ENCODE assay signal across 9 mouse cellular contexts in the genomic region with DNA sequence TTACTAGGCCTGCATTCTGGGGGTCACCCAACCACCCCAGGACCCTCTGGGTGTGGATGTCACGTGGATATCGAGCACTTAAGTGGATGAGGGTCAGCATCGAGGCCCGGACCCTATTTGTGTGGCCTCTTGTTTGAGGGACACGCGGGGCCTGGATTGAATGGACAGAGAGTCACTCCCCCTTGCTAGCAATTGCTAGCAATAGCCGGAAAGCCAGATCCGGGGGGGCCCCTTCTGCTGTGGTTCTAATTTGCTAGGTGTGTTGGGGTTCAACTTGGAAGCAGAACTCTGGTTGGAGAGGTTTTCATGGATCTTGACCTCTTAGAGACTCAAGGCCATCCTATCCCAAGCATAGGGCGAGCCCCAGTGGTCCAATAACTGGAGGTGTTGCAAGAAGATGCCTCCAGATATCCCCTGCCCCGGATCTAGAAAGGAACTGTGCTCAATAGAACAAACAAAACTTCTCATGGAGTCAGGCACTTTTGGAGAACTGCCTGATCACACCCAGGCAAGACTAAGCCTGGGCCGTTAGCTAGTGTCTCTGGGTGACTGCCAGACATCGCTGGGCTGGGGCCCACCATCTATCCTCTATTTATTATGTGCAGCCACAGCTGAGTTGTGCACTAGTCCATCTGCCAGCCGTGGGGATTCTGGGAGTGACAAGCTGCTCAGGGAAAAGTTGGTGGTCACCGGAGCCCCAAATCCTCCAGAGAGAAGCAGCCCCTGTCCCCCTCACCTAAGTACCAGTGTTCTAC. TPM values are rescaled to one million over a fixed set of nuclear protein-coding genes. Genes with fewer than 3 reads are reported as not detected.
A peak's percentile ranks its signal among the peaks of the same experiment; 100 is the strongest.
DNase-seq lines count a peak whose midpoint lies in the region; ATAC-seq and TF ChIP-seq lines count a peak whose summit lies in the region.
"Had no signal": no experiment of that assay in that cellular context is flagged by ENCODE, and none has a peak within 500 bp of the region (broad histone marks: within the 10 kb centered on the region; RNA-seq: fewer than 3 reads in every experiment).

No protein-coding gene starts in this region.

- H3K4me3 ChIP-seq in left cerebral cortex, adult 2 months, result peak overlapping the region; percentile 95
- H3K4me3 ChIP-seq in cortical plate, adult 2 months (ENCODE audit: insufficient read depth, low read length), result peak overlapping the region; percentile 96
- peak overlapping the region; percentile 98 for H3K4me3 ChIP-seq in limb, embryonic 12.5 days (replicated peaks)
- H3K4me3 ChIP-seq in midbrain, embryonic 15.5 days, result peak overlapping the region; percentile 96

- no peak for TF ChIP-seq POLR2A in cortical plate, adult 2 months (IDR thresholded peaks at IDR 0.05; ENCODE audit: extremely low read depth, insufficient read depth, low read length)

- peaks cover 32% of the 10 kb centered on the region for H3K36me3 ChIP-seq in limb, embryonic 12.5 days
- H3K36me3 ChIP-seq in midbrain, embryonic 15.5 days (replicated peaks), result peaks cover 29% of the 10 kb centered on the region

- ATAC-seq in limb, embryonic 12.5 days (ENCODE audit: insufficient number of reproducible peaks, insufficient read depth, low FRiP score, low TSS enrichment, low read depth), result no peak
- ATAC-seq in midbrain, embryonic 15.5 days (replicated peaks), result peak; percentile 9; the same call in 1 of the 2 replicates

- H3K27ac ChIP-seq in left cerebral cortex, adult 2 months, result peak overlapping the region; percentile 100
- peak overlapping the region; percentile 78 for H3K27ac ChIP-seq in cortical plate, adult 2 months (ENCODE audit: insufficient read depth, low read length)
- peak overlapping the region; percentile 96 for H3K27ac ChIP-seq in limb, embryonic 12.5 days
- peak overlapping the region; percentile 100 for H3K27ac ChIP-seq in midbrain, embryonic 15.5 days

- H3K27me3 ChIP-seq in limb, embryonic 12.5 days, result no peaks in the 10 kb centered on the region
- no peaks in the 10 kb centered on the region for H3K27me3 ChIP-seq in midbrain, embryonic 15.5 days (replicated peaks)
- H3K27me3 ChIP-seq: Patski had no signal

- DNase-seq in left cerebral cortex, adult 2 months (ENCODE audit: extremely low spot score in 1 of 2, low spot score in 2 of 2), result peak; percentile 39 to 51
- DNase-seq in left cerebral cortex, adult 11 months (ENCODE audit: low spot score), result no peak
- peak; percentile 74 to 84 for DNase-seq in heart, adult 18-20 months
- peak; percentile 71 for DNase-seq in kidney, adult 18-20 months
- peak; percentile 60 for DNase-seq in testis, postnatal 14 days (ENCODE audit: low spot score)

- peaks cover 10% of the 10 kb centered on the region; the same call in 1 of the 2 replicates for H3K4me1 ChIP-seq in cortical plate, adult 2 months (ENCODE audit: control insufficient read depth, insufficient read depth, low read length)
- peaks cover 56% of the 10 kb centered on the region for H3K4me1 ChIP-seq in limb, embryonic 12.5 days (replicated peaks)
- H3K4me1 ChIP-seq in midbrain, embryonic 15.5 days, result peaks cover 44% of the 10 kb centered on the region

- H3K4me2 ChIP-seq in limb, embryonic 12.5 days, result peak overlapping the region; percentile 75
- H3K4me2 ChIP-seq in midbrain, embryonic 15.5 days, result peak overlapping the region; percentile 79

- H3K9ac ChIP-seq in limb, embryonic 12.5 days (replicated peaks), result peak overlapping the region; percentile 69
- H3K9ac ChIP-seq in midbrain, embryonic 15.5 days, result peak overlapping the region; percentile 65

- intact Hi-C loops in left cerebral cortex, adult 2 months (cut with DNase I), result no loop called here

- WGBS in limb, embryonic 12.5 days, result 39% methylated on average over 14 of the region's 14 CpGs
- 19% methylated on average over 14 of the region's 14 CpGs for WGBS in midbrain, embryonic 15.5 days

- TF ChIP-seq CTCF in left cerebral cortex, adult 2 months (IDR thresholded peaks at IDR 0.05), result no peak
- no peak for TF ChIP-seq CTCF in cortical plate, adult 2 months (IDR thresholded peaks at IDR 0.05; ENCODE audit: extremely low read depth, insufficient read depth, low read length)

- H3K9me3 ChIP-seq in limb, embryonic 12.5 days, result no peaks in the 10 kb centered on the region
- H3K9me3 ChIP-seq in midbrain, embryonic 15.5 days, result no peaks in the 10 kb centered on the region

RNA-seq across cellular contexts. Expression of gene Actb, which starts 0.7 kb away (rescaled TPM):
- 1,000 to 10,000 TPM; 2,227 to 2,233 TPM for total RNA-seq in left cerebral cortex, adult 2 months (2021)
- polyA plus RNA-seq in cortical plate, adult 2 months (2012; rRNA removed), result 2,590 and 2,602 TPM in 2 replicates
- 1,000 to 10,000 TPM in 1 of 2 experiments, 100 to 1,000 TPM in 1; 875 to 1,008 TPM for total RNA-seq in heart, adult 18-20 months (2021)
- polyA plus RNA-seq in limb, embryonic 12.5 days (2016; fragmentation: Nextera tagmentation; extraction: Ambion mirVana), result 12,553 and 13,538 TPM in 2 replicates
- polyA plus RNA-seq in midbrain, embryonic 15.5 days (2015; fragmentation: Nextera tagmentation; extraction: Ambion mirVana), result 13,428 and 14,272 TPM in 2 replicates

RNA-seq across cellular contexts. Expression of gene Fbxl18, which starts 12.0 kb away (rescaled TPM):
- total RNA-seq in left cerebral cortex, adult 2 months (2021), result 10 to 100 TPM; 31.5 to 33.2 TPM
- polyA plus RNA-seq in cortical plate, adult 2 months (2012; rRNA removed), result 22.4 and 22.7 TPM in 2 replicates
- 1 to 10 TPM; 4.6 to 4.7 TPM for total RNA-seq in heart, adult 18-20 months (2021)
- 13.0 and 13.1 TPM in 2 replicates for polyA plus RNA-seq in limb, embryonic 12.5 days (2016; fragmentation: Nextera tagmentation; extraction: Ambion mirVana)
- polyA plus RNA-seq in midbrain, embryonic 15.5 days (2015; fragmentation: Nextera tagmentation; extraction: Ambion mirVana), result 41.6 and 43.0 TPM in 2 replicates

RNA-seq across cellular contexts. Expression of gene Fscn1, which starts 52.9 kb away (rescaled TPM):
- 100 to 1,000 TPM; 334 to 344 TPM for total RNA-seq in left cerebral cortex, adult 2 months (2021)
- polyA plus RNA-seq in cortical plate, adult 2 months (2012; rRNA removed), result 260 and 267 TPM in 2 replicates
- 10 to 100 TPM; 18.2 to 21.6 TPM for total RNA-seq in heart, adult 18-20 months (2021)
- 576 and 587 TPM in 2 replicates for polyA plus RNA-seq in limb, embryonic 12.5 days (2016; fragmentation: Nextera tagmentation; extraction: Ambion mirVana)
- polyA plus RNA-seq in midbrain, embryonic 15.5 days (2015; fragmentation: Nextera tagmentation; extraction: Ambion mirVana), result 507 and 508 TPM in 2 replicates
